Mouse (Mus musculus): ENCODE measurements at regions not wholly inside any gene's neighbourhood (a gene's known extent, or its start where the extent isn't known, plus 50 kb on each side); places are given as distances from the start of the nearest gene placed in this dataset.

DNA sequence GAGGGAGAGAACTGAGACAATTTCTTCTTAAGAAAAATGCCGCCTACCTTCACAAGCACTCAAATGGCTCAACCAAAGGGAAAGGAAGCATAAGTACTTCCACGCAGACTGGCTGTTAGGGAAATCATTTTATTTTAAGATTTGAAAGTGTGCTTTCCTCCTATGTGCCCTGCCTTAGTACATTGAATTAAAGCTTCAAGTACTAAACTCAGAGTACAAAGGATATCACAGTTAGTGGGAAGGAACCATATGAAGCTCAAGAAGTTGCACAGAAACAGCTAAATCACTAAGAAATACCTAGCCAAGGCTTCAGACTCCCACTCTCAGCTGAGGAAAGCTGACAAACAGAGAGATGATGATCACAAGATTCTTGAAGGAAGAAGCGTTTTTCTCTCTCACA, 380.5 kb downstream of the Gria2 start:
- WGBS: 33% methylated on average over 3 of the region's 3 CpGs
- Histone ChIP-seq H3K4me3 (ENCODE audit: insufficient read depth, low read depth, low read length) (no peak overlapping the region), H3K27ac (ENCODE audit: insufficient read depth, low read depth, low read length) (peak overlapping the region; percentile 91; the same call in 1 of the 2 replicates)

DNA sequence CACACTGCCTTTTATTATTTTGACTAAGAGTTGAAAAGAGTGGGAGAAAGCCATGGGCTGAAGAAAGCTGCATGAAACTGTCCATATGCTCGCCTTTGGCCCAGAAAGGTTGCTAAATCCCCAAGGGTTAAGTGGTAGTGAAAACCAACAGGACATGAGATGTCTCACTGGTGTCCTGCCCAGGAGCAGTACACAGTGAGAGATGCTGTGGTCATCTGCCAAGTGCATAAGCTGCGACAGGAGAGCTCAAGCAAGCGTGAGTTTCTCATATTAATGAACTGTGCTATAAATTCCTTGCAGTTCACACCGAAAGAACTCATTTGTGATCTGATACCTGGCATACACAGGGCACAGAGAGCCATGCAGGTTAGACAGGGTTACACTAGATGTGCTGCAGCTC, 380.0 kb downstream of the Gria2 start:
- TF ChIP-seq POLR2A (IDR thresholded peaks at IDR 0.05; ENCODE audit: insufficient read depth, low read depth, low read length) (no peak), CTCF (IDR thresholded peaks at IDR 0.05; ENCODE audit: insufficient read depth, low read depth, low read length) (no peak)
- Histone ChIP-seq H3K4me1 (ENCODE audit: control insufficient read depth, insufficient read depth, low read length) (peaks cover 4% of the 10 kb centered on the region; the same call in 1 of the 2 replicates), H3K27ac (ENCODE audit: insufficient read depth, low read depth, low read length) (peak overlapping the region; percentile 91), H3K4me3 (ENCODE audit: insufficient read depth, low read depth, low read length) (no peak overlapping the region)
- WGBS: 74% methylated on average over 4 of the region's 4 CpGs

More for the DNA sequence above, 380.5 kb downstream of the Gria2 start:
- TF ChIP-seq CTCF (IDR thresholded peaks at IDR 0.05; ENCODE audit: insufficient read depth, low read depth, low read length): no peak
- no peak for TF ChIP-seq POLR2A (IDR thresholded peaks at IDR 0.05; ENCODE audit: insufficient read depth, low read depth, low read length)
- peaks cover 4% of the 10 kb centered on the region; the same call in 1 of the 2 replicates for H3K4me1 ChIP-seq (ENCODE audit: control insufficient read depth, insufficient read depth, low read length)

All from olfactory bulb, adult 2 months (tissue).